Mouse (Mus musculus): ENCODE measurements around the gene Zc3h8. TPM values are rescaled to one million over a fixed set of nuclear protein-coding genes. Genes with fewer than 3 reads are reported as not detected.

Zc3h8 gene
- 12.3 TPM for polyA plus RNA-seq (2017; shearing (Covaris generic))

DNA sequence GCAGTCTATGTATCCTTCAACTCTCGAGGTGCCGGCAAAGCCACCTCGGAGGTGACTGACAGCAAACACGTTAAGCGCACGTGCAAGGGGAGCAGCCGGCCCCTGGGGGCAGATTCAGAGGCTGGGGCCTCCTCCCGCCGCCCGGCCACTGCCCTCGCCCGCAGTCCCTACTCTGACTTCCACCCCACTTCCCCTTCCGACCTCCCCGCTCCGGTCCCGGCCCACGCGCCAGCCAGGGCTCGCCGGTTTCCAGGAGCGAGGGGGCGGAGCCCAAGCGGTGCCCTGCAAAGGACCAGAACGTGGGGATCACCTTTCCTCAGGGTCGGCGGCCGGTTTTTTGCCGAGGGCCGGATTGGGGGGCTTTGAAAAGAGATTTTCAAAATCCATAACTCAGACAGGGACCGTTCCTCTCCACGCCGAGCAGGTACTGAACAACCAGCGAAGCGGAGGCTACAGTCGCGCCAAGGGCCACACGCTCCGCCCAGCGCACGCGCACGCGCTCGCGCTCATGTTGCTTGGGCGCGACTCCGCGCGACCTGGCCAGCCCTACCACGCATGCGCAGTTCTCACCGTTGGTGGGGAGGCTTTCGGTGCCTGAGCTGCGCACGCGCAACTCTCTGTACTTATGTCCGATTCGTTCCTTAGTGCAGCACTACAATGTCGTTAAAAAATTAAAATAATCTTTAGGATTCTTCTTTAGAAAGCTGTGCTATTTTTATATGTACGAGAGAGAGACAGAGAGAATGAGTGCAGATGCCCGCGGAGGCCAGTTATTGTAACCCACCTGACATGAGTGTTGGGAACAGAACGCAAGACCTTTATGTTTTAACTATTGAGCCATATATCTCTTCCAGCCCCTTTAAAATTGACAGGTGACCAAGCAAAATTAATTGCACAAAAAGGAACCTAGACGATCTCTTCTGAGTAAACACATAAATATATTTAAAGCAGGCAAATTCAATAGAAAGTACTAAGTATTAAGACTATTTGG, at the start of gene Zc3h8:
Gene Zc3h8, minus strand, starts transcription at position 540 of the 991 bp plus-strand sequence.

DNA sequence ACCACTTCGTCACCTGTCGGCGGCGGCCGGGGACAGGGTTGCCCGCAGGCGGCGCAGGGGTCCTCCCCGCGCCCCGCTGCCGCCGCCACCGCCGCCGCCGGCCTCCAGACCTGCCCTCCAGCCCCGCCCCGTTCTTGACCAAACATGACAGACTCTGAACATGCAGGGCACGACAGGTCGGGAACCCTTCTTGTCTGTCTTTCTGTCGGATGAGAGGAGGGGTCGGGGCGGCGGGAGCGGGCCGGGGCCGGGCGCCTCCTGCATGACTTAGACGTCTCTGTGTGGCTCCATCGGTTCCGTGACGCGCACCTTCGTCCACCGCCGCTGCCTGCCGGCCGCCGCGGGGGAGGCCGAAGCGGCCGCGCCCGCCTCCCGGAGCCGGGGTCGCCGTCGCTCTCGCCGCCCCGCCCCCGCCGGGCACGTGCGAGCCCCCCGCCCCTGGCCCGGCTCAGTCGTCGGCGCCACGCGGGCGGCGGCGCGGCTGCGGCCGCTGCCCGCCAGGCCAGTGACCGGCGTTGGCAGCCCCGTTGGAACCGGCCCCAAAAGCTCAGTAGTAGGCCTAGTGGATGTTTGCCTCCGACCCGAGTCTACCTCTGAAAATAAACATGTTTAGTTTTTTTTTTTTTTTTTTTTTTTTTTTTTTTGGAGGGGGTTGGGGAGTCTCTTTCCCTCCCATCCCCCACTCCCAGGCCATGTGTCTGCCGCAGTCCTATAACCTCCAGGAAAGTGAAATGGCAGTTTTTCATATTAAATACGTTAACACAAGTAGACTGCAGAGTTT, 24.0 kb upstream of the Zc3h8 start, which contains the start of gene Gm10762:
Gene Gm10762, minus strand, starts transcription at position 65 of the 781 bp plus-strand sequence.

DNA sequence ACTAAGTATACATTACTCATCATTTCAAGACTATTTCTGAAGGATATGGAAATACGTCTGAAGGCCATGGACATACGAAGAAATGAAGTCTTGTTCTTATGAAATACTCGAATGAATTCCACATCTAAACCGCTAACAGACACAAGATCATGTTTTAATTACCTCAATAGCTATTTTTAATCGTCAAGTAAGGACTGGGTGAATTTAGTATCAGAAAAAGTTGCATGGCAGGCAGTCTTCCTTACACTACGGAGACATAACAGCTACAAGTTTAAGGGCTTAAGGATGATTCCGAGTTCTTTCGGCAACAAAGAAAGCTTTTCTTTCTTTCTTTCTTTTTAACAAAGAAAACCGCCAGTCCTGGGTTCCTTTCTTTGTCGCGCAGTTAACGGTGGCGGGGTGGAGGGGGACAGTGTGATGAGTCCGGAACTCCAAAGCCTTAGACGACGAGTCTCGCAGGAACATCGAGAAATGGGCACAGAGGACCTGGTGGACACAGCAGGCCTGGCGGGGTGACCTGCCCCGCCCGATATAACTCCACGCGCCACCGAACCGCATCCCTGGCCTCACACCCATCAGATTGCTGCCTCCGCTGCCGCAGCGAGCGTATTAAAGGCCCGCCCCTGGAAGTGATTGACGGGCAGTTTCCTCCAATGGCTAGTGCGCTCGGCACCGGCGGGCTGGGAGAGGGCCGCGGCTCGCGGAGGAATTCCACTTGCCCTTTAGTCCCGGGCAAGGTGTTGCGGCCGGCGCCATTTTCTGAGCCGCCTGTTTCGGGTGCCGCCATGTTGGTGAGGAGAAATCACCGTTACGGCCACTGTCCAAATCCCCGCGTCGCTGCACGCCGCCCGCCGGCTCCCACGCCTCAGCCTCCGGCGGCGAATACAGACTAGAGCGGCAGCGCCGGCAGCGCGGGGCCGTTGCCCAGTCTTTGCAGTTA, 23.0 kb upstream of the Zc3h8 start, which contains the start of gene Zc3h6:
Gene Zc3h6, plus strand, starts transcription at position 762 of the 940 bp plus-strand sequence.

Other genes with a start within 250 kb of the Zc3h8 start
- gene Mertk, start 245.1 kb downstream of the Zc3h8 start, polyA plus RNA-seq (2017; shearing (Covaris generic)) = 0.52 TPM
- gene Tmem87b, start 126.0 kb downstream of the Zc3h8 start, polyA plus RNA-seq (2017; shearing (Covaris generic)) = 30.2 TPM
- not detected for gene Fbln7, start 81.1 kb downstream of the Zc3h8 start, polyA plus RNA-seq (2017; shearing (Covaris generic))
- 6.8 TPM for gene Zc3h6, start 23.3 kb upstream of the Zc3h8 start, polyA plus RNA-seq (2017; shearing (Covaris generic))
- gene Gm10762, start 23.6 kb upstream of the Zc3h8 start, polyA plus RNA-seq (2017; shearing (Covaris generic)) = 1.6 TPM
- 0.09 TPM for gene Vinac1, start 104.1 kb upstream of the Zc3h8 start, polyA plus RNA-seq (2017; shearing (Covaris generic))
- gene Ttl, start 121.9 kb upstream of the Zc3h8 start, polyA plus RNA-seq (2017; shearing (Covaris generic)) = 2.4 TPM
- 41.1 TPM for gene Polr1b, start 156.9 kb upstream of the Zc3h8 start, polyA plus RNA-seq (2017; shearing (Covaris generic))
- gene Chchd5, start 185.6 kb upstream of the Zc3h8 start, polyA plus RNA-seq (2017; shearing (Covaris generic)) = 27.8 TPM